Mouse (Mus musculus) neural tube, embryonic 11.5 days (tissue): ENCODE results near the gene Apmap. TPM values are rescaled to one million over a fixed set of nuclear protein-coding genes. Genes with fewer than 3 reads are reported as not detected.

Experiments used
- ATAC-seq: fragments of 200-750 bp; cut with Nextera tagmentation; 2 replicates; pipeline ENCODE4 v1.8.0; 2017; ENCODE audit warnings: moderate number of reproducible peaks, mild to moderate bottlenecking, moderate TSS enrichment, moderate library complexity; ENCODE audit not compliant: insufficient read depth, low FRiP score, low TSS enrichment
- DNase-seq: peaks from one replicate; pipeline ENCODE4 v3.0.0-alpha.2; 2015; ENCODE audit warnings: low spot score
- H3K27ac ChIP-seq: fragments of 300-500 bp; sonication (generic); 2 replicates; pipeline ENCODE4 v1.5.1; 2014; ENCODE audit warnings: low read depth, mild to moderate bottlenecking, low read length
- H3K27me3 ChIP-seq: fragments of 300-500 bp; sonication (generic); 2 replicates; pipeline ENCODE4 v1.6.1; 2014; ENCODE audit warnings: mild to moderate bottlenecking, low read length, mixed read lengths; ENCODE audit not compliant: control insufficient read depth, insufficient read depth
- H3K36me3 ChIP-seq: fragments of 300-500 bp; sonication (generic); 2 replicates; pipeline ENCODE4 v1.6.1; 2014; ENCODE audit warnings: mild to moderate bottlenecking, low read length, moderate library complexity, mixed read lengths; ENCODE audit not compliant: control insufficient read depth, insufficient read depth
- H3K4me1 ChIP-seq: fragments of 300-500 bp; sonication (generic); 2 replicates; pipeline ENCODE4 v1.6.1; 2014; ENCODE audit warnings: low read length, mixed read lengths; ENCODE audit not compliant: control insufficient read depth, insufficient read depth
- H3K4me2 ChIP-seq: fragments of 300-500 bp; sonication (generic); 2 replicates; pipeline ENCODE4 v1.6.1; 2014; ENCODE audit warnings: low read depth, mild to moderate bottlenecking, moderate library complexity
- H3K4me3 ChIP-seq: fragments of 300-500 bp; sonication (generic); 2 replicates; pipeline ENCODE4 v1.5.1; 2014; ENCODE audit warnings: low read depth, low read length
- H3K9ac ChIP-seq: fragments of 300-500 bp; sonication (generic); 2 replicates; pipeline ENCODE4 v1.6.1; 2014; ENCODE audit warnings: mild to moderate bottlenecking, low read length
- H3K9me3 ChIP-seq: fragments of 300-500 bp; sonication (generic); 2 replicates; pipeline ENCODE4 v1.6.1; 2016; ENCODE audit warnings: low read length; ENCODE audit not compliant: control insufficient read depth
- WGBS: fragments of 180-500 bp; shearing (Covaris S2); extraction: QIAGEN DNeasy Blood & Tissue Kit; methylation state at CpG from one replicate; pipeline ENCODE4 v1.1.7; 2014; 5-methylcytosine and 5-hydroxymethylcytosine counted together
- polyA plus RNA-seq: library from polyadenylated mRNA; unstranded; fragments of >200 nt; fragmentation: Nextera tagmentation; extraction: Ambion mirVana; gene quantifications from 2 replicates; pipeline ENCODE4 v1.2.1, GENCODE M21; 2014

Apmap gene
- polyA plus RNA-seq, 1 experiment from 2014 or later = 41.2 TPM

DNA sequence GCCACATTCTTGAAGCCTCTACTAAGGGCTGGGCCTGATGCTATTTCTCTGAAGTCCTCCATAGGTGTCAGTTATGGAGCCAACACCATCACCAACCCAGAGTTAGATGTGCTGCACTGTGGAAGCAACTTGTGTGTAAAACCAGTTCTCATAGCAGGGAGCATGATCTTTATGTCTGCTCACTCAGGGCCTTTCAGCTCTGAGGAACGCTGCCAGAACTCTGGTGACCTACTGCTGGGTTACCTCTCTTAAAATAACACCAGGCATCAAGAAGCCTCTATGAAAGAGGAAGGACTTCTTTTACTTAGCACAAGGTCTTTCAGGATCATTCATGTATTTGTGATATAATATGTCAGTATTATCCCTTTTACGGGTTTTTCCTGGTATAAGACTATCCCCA is 6.2 kb downstream of the Apmap start:
- Histone ChIP-seq H3K4me1 (no peaks in the 10 kb centered on the region; the same call in 1 of the 2 replicates), H3K27me3 (no peaks in the 10 kb centered on the region), H3K9me3 (no peaks in the 10 kb centered on the region), H3K4me3 (no peak overlapping the region), H3K4me2 (no peak overlapping the region), H3K9ac (no peak overlapping the region), H3K36me3 (no peaks in the 10 kb centered on the region), H3K27ac (no peak overlapping the region)
- no peak for DNase-seq
- 88% methylated on average over 2 of the region's 2 CpGs for WGBS
- ATAC-seq = no peak

DNA sequence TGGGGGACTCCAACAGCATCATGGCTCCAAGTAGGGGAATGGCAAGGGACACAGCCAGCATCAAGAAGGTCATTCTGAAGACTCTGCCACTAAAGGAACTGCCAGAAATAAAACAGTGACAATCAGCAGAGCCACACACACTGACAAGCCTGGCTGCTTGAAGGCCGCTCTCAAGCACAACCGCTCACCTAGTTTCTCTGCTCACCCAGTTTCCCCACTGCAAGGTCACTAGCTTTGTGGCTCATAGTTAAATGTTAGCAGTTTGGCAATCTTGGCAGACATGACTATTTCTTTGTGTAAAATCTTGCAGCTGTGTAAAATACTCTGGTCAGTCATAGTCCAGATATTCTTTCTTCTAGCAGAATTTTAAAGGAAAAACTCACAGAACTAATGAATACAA is 8.1 kb downstream of the Apmap start:
- Histone ChIP-seq H3K4me2 (no peak overlapping the region), H3K27me3 (no peaks in the 10 kb centered on the region), H3K4me3 (no peak overlapping the region), H3K36me3 (no peaks in the 10 kb centered on the region), H3K9ac (no peak overlapping the region), H3K27ac (no peak overlapping the region), H3K9me3 (no peaks in the 10 kb centered on the region), H3K4me1 (no peaks in the 10 kb centered on the region)
- no peak for DNase-seq
- ATAC-seq = no peak
- WGBS = 97% methylated on average over 2 of the region's 2 CpGs

GRCm38 (mm10) chr2:150595411-150596190 is 12.8 kb downstream of the Apmap start:
- no peaks in the 10 kb centered on the region for H3K36me3 ChIP-seq
- H3K9me3 ChIP-seq = no peaks in the 10 kb centered on the region
- no peak overlapping the region for H3K9ac ChIP-seq
- no peak overlapping the region for H3K27ac ChIP-seq
- H3K27me3 ChIP-seq = no peaks in the 10 kb centered on the region
- no peaks in the 10 kb centered on the region for H3K4me1 ChIP-seq
- WGBS = 88% methylated on average over 3 of the region's 3 CpGs
- no peak overlapping the region for H3K4me2 ChIP-seq
- H3K4me3 ChIP-seq = no peak overlapping the region
- DNase-seq = no peak
- ATAC-seq = no peak

GRCm38 (mm10) chr2:150589076-150589475 is 19.3 kb downstream of the Apmap start:
- Histone ChIP-seq H3K9me3 (no peaks in the 10 kb centered on the region), H3K36me3 (peaks cover 3% of the 10 kb centered on the region), H3K9ac (no peak overlapping the region), H3K27me3 (no peaks in the 10 kb centered on the region), H3K4me1 (no peaks in the 10 kb centered on the region), H3K27ac (no peak overlapping the region), H3K4me2 (no peak overlapping the region), H3K4me3 (no peak overlapping the region)
- ATAC-seq (no peak), DNase-seq (no peak)
- WGBS = 75% methylated on average over 11 of the region's 11 CpGs

GRCm38 (mm10) chr2:150579628-150580027 is 28.7 kb downstream of the Apmap start:
- H3K4me3 ChIP-seq = no peak overlapping the region
- no peak for ATAC-seq
- H3K4me2 ChIP-seq = no peak overlapping the region
- DNase-seq = no peak
- H3K36me3 ChIP-seq = no peaks in the 10 kb centered on the region
- no peak overlapping the region for H3K9ac ChIP-seq
- H3K9me3 ChIP-seq = no peaks in the 10 kb centered on the region
- WGBS = 87% methylated on average over 1 of the region's 1 CpGs
- no peak overlapping the region for H3K27ac ChIP-seq
- H3K4me1 ChIP-seq = no peaks in the 10 kb centered on the region
- H3K27me3 ChIP-seq = no peaks in the 10 kb centered on the region

DNA sequence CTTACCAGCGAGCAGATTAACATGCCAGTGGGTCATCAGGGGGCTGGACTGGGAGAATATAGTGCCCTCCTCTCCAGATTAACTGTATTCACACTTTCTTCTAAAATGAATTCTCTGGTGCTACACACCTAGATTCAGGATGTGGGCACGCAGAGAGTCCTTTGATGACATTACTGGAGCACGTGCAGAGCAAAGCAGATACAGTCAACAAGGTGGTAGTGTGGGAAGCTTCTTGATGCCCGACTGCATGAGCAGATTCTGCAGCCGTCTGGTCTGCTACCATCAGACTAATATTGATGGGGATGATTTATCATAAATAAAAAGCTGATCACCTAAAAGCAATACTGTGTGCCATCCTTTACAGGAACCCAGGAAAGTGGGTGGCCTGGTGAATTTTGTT is 29.8 kb downstream of the Apmap start:
- no peak for DNase-seq
- H3K4me1 ChIP-seq = no peaks in the 10 kb centered on the region
- H3K9me3 ChIP-seq = no peaks in the 10 kb centered on the region
- 83% methylated on average over 5 of the region's 5 CpGs for WGBS
- no peaks in the 10 kb centered on the region for H3K27me3 ChIP-seq
- H3K9ac ChIP-seq = no peak overlapping the region
- H3K27ac ChIP-seq = no peak overlapping the region
- no peak overlapping the region for H3K4me2 ChIP-seq
- no peaks in the 10 kb centered on the region for H3K36me3 ChIP-seq
- no peak overlapping the region for H3K4me3 ChIP-seq
- ATAC-seq = no peak

GRCm38 (mm10) chr2:150576256-150576655 is 32.1 kb downstream of the Apmap start:
- Histone ChIP-seq H3K9ac (no peak overlapping the region), H3K4me3 (no peak overlapping the region), H3K27me3 (no peaks in the 10 kb centered on the region), H3K9me3 (no peaks in the 10 kb centered on the region), H3K36me3 (no peaks in the 10 kb centered on the region), H3K4me1 (no peaks in the 10 kb centered on the region), H3K4me2 (no peak overlapping the region), H3K27ac (no peak overlapping the region)
- 100% methylated on average over 1 of the region's 1 CpGs for WGBS
- DNase-seq (no peak), ATAC-seq (no peak)

DNA sequence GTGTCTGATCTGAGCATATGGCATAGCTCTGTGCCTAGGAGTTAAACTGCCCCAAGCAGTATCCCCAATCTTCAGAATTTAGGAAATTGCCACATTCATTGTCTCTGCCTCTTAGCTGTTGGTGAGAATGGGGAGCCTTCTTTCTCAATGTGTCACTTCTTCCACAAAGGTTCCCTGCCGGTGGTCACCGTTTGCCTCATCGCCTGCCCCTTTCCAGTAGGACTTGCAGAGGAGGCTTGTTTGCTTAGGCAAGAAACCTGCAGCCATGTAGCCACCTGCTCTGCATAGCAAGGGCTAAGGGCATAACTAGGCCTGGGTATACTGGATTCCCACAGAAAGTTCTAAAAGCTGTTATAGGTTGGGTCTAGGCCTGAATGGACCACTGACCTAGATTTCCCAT is 35.9 kb downstream of the Apmap start:
- no peaks in the 10 kb centered on the region for H3K4me1 ChIP-seq
- H3K4me2 ChIP-seq = no peak overlapping the region
- WGBS = 90% methylated on average over 3 of the region's 3 CpGs
- DNase-seq (no peak), ATAC-seq (no peak)
- H3K9me3 ChIP-seq = no peaks in the 10 kb centered on the region
- H3K36me3 ChIP-seq = no peaks in the 10 kb centered on the region
- no peak overlapping the region for H3K27ac ChIP-seq
- no peaks in the 10 kb centered on the region for H3K27me3 ChIP-seq
- H3K4me3 ChIP-seq = no peak overlapping the region
- H3K9ac ChIP-seq = no peak overlapping the region

- no peak for DNase-seq
- Histone ChIP-seq H3K9ac (no peak overlapping the region), H3K36me3 (no peaks in the 10 kb centered on the region), H3K4me1 (no peaks in the 10 kb centered on the region), H3K27me3 (no peaks in the 10 kb centered on the region), H3K4me3 (no peak overlapping the region), H3K27ac (no peak overlapping the region), H3K4me2 (no peak overlapping the region), H3K9me3 (no peaks in the 10 kb centered on the region)
- no peak for ATAC-seq
- 86% methylated on average over 2 of the region's 2 CpGs for WGBS
Measured at GRCm38 (mm10) chr2:150570761-150571160, 37.6 kb downstream of the Apmap start.
